Mouse (Mus musculus) kidney, embryonic 16.5 days (tissue): ENCODE results near the gene Syne2. TPM values are rescaled to one million over a fixed set of nuclear protein-coding genes. Genes with fewer than 3 reads are reported as not detected.

Experiments
- ATAC-seq: fragments of 200-750 bp; cut with Nextera tagmentation; 2 replicates; pipeline ENCODE4 v1.8.0; 2017; ENCODE audit warnings: moderate TSS enrichment; ENCODE audit not compliant: low FRiP score, low TSS enrichment
- H3K27ac ChIP-seq: fragments of 300-500 bp; sonication (generic); 2 replicates; pipeline ENCODE4 v1.5.1; 2014; ENCODE audit warnings: low read length
- H3K27me3 ChIP-seq: fragments of 300-500 bp; sonication (generic); 2 replicates; pipeline ENCODE4 v1.6.1; 2014; ENCODE audit warnings: low read length, control low read depth, mixed read lengths; ENCODE audit not compliant: insufficient read depth
- H3K36me3 ChIP-seq: fragments of 300-500 bp; sonication (generic); 2 replicates; pipeline ENCODE4 v1.6.1; 2014; ENCODE audit warnings: low read length, control low read depth, mixed read lengths; ENCODE audit not compliant: insufficient read depth
- H3K4me1 ChIP-seq: fragments of 300-500 bp; sonication (generic); 2 replicates; pipeline ENCODE4 v1.6.1; 2014; ENCODE audit warnings: low read length, control low read depth, mixed read lengths; ENCODE audit not compliant: insufficient read depth
- H3K4me2 ChIP-seq: fragments of 300-500 bp; sonication (generic); replicated peaks from 2 replicates; pipeline ENCODE4 v1.6.1; 2014; ENCODE audit warnings: low read depth, low read length
- H3K4me3 ChIP-seq: fragments of 300-500 bp; sonication (generic); 2 replicates; pipeline ENCODE4 v1.5.1; 2014; ENCODE audit warnings: mild to moderate bottlenecking, low read length
- H3K9ac ChIP-seq: fragments of 300-500 bp; sonication (generic); replicated peaks from 2 replicates; pipeline ENCODE4 v1.6.1; 2014; ENCODE audit warnings: low read length
- H3K9me3 ChIP-seq: fragments of 300-500 bp; sonication (generic); 2 replicates; pipeline ENCODE4 v1.6.1; 2016; ENCODE audit warnings: low read length, control low read depth
- WGBS: fragments of 180-500 bp; shearing (Covaris S2); extraction: QIAGEN DNeasy Blood & Tissue Kit; methylation state at CpG from one replicate; pipeline ENCODE4 v1.1.7; 2014; 5-methylcytosine and 5-hydroxymethylcytosine counted together
- polyA plus RNA-seq: library from polyadenylated mRNA; unstranded; fragments of >200 nt; fragmentation: Nextera tagmentation; extraction: Ambion mirVana; gene quantifications from 2 replicates; pipeline ENCODE4 v1.2.1, GENCODE M21; 2015

The Syne2 gene
- polyA plus RNA-seq, 1 experiment from 2014 or later = 58.7 TPM

DNA sequence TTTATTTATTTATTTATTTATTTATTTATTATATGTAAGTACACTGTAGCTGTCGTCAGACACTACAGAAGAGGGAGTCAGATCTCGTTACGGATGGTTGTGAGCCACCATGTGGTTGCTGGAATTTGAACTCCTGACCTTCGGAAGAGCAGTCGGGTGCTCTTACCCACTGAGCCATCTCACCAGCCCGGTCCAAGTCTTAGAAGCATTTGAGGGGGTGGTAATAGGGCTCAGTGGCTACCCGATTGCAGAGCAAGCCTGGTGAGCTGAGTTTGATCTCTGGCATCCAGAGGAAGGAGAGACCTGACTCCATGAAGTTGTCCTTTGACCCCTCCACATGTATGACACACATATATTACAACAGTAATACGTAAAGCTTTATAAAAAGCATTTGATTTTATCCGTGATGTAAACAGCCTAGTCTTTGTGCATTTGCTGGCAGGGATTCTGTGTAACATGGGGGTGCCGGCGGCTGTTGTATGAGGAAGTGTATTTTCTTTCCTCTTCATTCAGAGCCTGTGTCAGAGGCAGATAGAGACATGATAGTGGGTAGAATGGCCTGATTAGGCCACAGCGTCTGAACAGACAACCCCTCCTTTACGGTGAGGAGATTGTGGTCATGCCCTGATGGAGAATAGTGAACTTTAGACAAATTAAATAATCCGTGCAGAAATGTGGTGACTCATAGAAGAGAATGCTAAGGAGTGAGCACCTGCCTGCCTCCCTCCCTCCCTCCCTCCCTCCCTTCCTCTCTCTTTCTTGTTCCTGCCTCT lies 38.3 kb downstream of the Syne2 start:
- peaks cover 39% of the 10 kb centered on the region for H3K4me1 ChIP-seq
- peak; percentile 77 for ATAC-seq
- no peak overlapping the region for H3K9ac ChIP-seq
- H3K27me3 ChIP-seq = no peaks in the 10 kb centered on the region
- H3K4me2 ChIP-seq = no peak overlapping the region
- WGBS = 60% methylated on average over 14 of the region's 14 CpGs
- H3K4me3 ChIP-seq = no peak overlapping the region
- no peaks in the 10 kb centered on the region for H3K36me3 ChIP-seq
- peak overlapping the region; percentile 73; the same call in 1 of the 2 replicates for H3K27ac ChIP-seq
- no peaks in the 10 kb centered on the region for H3K9me3 ChIP-seq

DNA sequence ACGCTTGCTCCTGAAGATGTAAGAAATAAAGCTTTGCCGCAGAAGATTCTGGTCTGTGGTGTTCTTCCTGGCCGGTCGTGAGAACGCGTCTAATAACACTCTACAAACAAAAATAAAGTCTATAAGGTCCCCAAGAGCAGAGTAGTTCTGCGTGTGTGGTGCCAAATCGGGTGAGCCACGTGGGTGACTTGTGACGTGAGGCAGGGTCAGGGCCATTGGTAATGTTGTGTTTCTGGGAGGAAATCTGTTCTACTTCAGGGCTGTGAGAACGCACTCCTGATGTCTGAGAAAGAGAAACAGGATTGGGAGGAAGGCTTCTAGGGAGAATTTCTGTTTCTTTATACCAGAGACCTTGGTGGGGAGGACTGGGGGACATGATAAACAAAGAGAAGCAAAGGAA lies 42.0 kb downstream of the Syne2 start:
- no peak overlapping the region for H3K4me3 ChIP-seq
- H3K36me3 ChIP-seq = no peaks in the 10 kb centered on the region
- ATAC-seq = no peak
- H3K4me2 ChIP-seq = no peak overlapping the region
- peaks cover 14% of the 10 kb centered on the region for H3K4me1 ChIP-seq
- H3K27me3 ChIP-seq = no peaks in the 10 kb centered on the region
- H3K9ac ChIP-seq = no peak overlapping the region
- H3K9me3 ChIP-seq = no peaks in the 10 kb centered on the region
- H3K27ac ChIP-seq = no peak overlapping the region
- 75% methylated on average over 10 of the region's 11 CpGs for WGBS

DNA sequence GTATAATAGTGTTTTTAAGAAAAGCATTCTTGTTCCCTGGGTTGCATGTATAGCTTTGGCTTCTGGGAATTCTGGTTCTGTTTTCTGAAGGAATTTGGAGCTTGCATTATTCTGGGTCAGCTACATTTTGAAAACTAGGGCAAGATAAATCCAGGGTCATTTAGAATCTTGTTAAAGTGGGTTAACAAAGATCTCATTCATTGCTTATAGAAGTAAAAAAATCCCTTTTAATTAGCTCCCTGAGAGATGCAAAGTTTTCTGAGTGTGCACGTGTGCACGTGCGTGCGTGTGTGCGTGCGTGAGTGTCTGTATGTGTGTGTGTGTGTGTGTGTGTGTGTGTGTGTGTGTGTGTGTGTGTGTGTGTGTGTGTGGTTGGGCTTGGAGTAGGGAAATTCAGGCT lies 42.9 kb downstream of the Syne2 start:
- H3K4me3 ChIP-seq = no peak overlapping the region

DNA sequence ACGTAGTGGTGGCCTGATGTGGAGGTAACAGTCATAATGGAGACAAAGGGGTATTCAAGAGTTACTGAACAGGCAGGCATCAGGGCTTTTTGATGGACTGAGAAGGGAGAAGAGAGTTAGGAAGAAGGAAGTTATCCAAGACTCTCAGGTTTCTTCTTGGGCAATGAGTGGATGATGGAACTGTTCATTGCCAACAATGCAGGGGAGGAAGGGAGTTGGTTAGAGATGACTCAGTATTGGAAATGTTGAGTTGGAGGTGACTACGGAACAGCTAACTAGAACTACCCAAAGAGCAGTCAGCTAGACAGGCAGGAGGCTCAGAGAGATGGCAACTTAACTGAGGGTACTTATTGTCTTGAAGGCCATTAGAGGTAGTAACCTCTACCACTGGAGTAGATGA lies 47.2 kb downstream of the Syne2 start:
- ATAC-seq = no peak
- no peaks in the 10 kb centered on the region for H3K27me3 ChIP-seq
- H3K9me3 ChIP-seq = no peaks in the 10 kb centered on the region
- no peak overlapping the region for H3K4me3 ChIP-seq
- 91% methylated on average over 2 of the region's 2 CpGs for WGBS
- peaks cover 7% of the 10 kb centered on the region; the same call in 1 of the 2 replicates for H3K4me1 ChIP-seq
- H3K4me2 ChIP-seq = no peak overlapping the region
- no peak overlapping the region for H3K27ac ChIP-seq
- no peaks in the 10 kb centered on the region for H3K36me3 ChIP-seq
- H3K9ac ChIP-seq = no peak overlapping the region

More for the DNA sequence above, 42.9 kb downstream of the Syne2 start:
- no peaks in the 10 kb centered on the region for H3K9me3 ChIP-seq
- no peak overlapping the region for H3K9ac ChIP-seq
- ATAC-seq = no peak
- H3K4me1 ChIP-seq = 0 out of 2 replicates have a peak, but pooled peaks cover 5% of the 10 kb centered on the region
- no peaks in the 10 kb centered on the region for H3K27me3 ChIP-seq
- H3K36me3 ChIP-seq = no peaks in the 10 kb centered on the region
- no peak overlapping the region for H3K4me2 ChIP-seq
- WGBS = 93% methylated on average over 6 of the region's 6 CpGs
- no peak overlapping the region for H3K27ac ChIP-seq

DNA sequence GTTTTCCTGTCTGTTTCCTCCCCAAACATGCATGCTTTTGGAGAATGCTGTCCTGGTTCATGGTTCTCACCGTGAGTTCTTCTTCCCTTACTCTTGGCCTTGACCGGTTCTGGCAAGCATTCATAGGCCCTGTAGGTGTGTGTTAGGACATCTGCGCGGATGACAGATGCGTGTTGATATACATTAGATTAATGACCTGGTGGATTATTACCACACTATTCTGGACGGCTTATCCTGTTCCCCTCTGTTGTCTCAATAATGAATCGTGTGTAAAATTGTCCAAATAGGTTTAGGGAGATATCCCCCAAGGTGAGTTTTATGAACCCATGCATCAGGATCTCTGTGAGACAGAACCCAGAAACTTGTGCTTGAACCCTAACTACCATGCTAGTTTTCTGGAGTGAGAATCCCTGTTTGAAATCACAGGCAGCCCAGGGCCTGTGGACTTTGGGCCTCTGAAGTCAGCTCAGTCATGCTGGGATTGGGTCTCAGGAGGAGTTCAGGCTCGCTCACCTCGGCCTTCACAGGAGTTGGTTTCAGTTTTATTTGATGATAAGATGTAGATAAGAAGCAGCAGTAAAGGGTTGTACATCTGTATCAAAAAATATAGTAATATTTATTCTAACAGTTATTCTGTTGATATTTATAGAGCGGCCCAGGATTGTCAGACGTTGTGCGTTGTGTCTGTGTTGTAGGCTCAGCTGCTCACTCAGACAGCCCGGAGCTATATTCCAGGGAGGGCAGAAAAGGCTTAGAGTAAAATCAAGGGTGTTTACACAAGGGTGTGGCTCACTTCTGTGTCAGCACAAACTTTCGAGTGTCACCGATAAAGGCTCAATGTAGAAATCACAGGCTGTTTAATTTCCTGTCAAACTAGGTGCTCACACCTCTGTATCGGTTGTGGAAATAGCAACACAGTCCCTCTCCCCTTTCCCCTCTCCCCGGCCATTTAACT lies 48.8 kb downstream of the Syne2 start:
- no peak overlapping the region for H3K9ac ChIP-seq
- H3K36me3 ChIP-seq = no peaks in the 10 kb centered on the region
- no peaks in the 10 kb centered on the region for H3K9me3 ChIP-seq
- H3K4me2 ChIP-seq = no peak overlapping the region
- no peak for ATAC-seq
- WGBS = 70% methylated on average over 17 of the region's 17 CpGs
- no peaks in the 10 kb centered on the region for H3K27me3 ChIP-seq
- H3K4me1 ChIP-seq = peaks cover 7% of the 10 kb centered on the region; the same call in 1 of the 2 replicates
- no peak overlapping the region for H3K4me3 ChIP-seq
- no peak overlapping the region for H3K27ac ChIP-seq

DNA sequence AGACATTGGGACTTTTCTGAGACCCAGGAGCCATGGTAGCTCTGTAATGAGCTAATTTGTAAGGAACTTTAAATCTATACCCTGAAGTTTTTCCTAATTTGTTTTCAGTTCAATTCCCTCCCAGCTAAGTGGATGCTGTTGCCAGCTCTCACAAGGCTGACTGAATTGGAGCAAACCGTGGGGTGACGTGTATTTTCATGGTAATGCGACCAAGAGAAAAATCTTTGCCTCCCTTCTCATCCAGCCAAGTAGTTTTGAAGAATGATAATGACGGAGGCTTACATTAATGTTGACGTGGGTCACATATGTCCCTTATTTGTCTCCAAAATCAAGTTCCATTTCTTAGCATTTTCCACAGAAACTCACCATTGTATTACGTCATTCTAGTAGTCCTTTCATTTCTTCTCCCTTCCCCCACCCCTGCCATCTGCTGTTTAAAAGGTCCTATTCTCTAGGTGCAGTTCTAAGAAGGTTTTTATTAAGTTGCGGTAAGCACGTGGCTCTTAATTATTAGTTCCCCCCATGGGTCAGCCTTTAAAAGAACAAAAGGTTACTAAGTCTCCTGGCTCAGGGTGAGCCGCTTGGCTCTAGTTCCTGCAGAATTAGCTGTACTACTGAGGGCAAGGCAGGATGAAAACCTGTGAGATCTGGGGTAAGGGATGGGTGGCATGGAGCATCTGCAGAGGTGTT lies 55.8 kb downstream of the Syne2 start:
- 45% methylated on average over 9 of the region's 9 CpGs for WGBS
- Histone ChIP-seq H3K4me2 (no peak overlapping the region), H3K27ac (no peak overlapping the region), H3K27me3 (no peaks in the 10 kb centered on the region), H3K9ac (no peak overlapping the region), H3K4me1 (peaks cover 21% of the 10 kb centered on the region), H3K9me3 (no peaks in the 10 kb centered on the region), H3K4me3 (no peak overlapping the region), H3K36me3 (no peaks in the 10 kb centered on the region)
- ATAC-seq = peak; percentile 42; the same call in 1 of the 2 replicates

DNA sequence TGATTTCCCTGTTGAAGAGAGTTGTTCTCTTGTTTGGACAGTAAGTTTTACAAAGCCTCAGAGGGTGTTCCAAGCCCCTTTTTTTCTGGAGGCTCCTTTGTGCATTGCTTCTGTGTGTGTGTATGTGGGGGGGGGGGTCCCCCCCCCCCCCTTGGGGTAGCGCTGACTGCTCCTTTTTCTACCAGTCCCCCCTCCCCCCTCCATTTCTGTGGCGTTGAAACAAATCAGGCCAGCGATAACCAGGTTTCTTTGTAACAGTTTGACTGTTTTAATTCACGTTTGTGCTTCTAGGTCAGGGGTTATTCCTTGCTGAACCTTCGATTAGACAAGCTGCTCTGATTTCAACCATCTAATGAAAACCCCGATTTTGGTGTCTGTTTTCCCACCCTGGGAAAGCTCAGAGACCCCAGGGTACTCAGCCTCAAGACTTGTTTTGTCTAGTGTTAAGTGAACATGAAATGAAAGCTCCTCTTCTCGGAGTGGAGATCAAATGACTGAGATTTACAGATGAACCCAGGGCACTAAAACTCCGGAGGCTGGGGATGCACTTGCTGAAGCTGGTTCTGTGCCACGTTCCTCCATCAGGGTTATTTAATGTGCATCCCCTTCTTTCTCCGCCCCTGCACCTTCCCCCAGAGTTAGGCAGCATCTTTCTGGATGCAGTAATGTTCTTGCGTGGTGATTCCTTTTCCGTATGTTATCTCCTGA lies 56.5 kb downstream of the Syne2 start:
- Histone ChIP-seq H3K27me3 (no peaks in the 10 kb centered on the region), H3K9ac (no peak overlapping the region), H3K9me3 (no peaks in the 10 kb centered on the region), H3K4me2 (0 out of 2 replicates have a peak overlapping the region, but pooled peaks have one; percentile 8), H3K27ac (no peak overlapping the region), H3K4me3 (no peak overlapping the region), H3K4me1 (peaks cover 17% of the 10 kb centered on the region), H3K36me3 (no peaks in the 10 kb centered on the region)
- no peak for ATAC-seq
- 20% methylated on average over 12 of the region's 12 CpGs for WGBS

DNA sequence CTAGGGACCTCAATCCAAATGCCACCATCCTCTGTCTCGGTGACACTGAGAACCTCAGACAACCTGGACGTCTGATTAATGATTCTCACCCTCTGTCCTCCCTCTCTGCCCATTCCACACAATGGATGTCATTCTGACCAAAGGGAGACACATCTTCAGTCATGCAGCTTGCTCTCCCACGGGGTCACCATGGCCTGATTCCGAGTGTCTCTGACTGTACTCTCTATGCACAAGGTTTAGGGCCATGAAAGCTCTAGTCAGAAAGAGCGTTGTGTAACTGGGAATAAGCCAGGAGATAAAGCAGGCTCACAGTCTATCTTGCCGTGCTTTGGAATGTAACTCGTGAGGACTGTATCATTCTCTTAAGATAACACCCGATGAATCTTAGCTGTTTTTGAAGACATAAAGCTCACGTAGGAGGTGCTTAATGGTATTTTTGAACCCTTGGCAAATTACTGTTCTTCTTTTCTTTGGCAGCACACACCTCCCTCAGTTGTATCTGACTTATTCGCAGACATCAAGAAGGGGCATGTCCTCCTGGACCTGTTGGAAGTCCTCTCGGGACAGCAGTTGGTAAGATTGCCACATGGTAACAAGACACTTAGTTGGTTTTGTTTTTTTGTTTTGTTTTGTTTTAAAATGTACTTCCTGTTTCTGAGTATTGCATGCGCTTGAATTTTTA lies 61.8 kb downstream of the Syne2 start:
- WGBS = 70% methylated on average over 12 of the region's 12 CpGs
- no peaks in the 10 kb centered on the region for H3K9me3 ChIP-seq
- H3K27ac ChIP-seq = no peak overlapping the region
- H3K4me2 ChIP-seq = no peak overlapping the region
- no peaks in the 10 kb centered on the region for H3K27me3 ChIP-seq
- no peak for ATAC-seq
- H3K4me1 ChIP-seq = peaks cover under 1% of the 10 kb centered on the region
- H3K4me3 ChIP-seq = no peak overlapping the region
- no peak overlapping the region for H3K9ac ChIP-seq
- peaks cover 4% of the 10 kb centered on the region for H3K36me3 ChIP-seq

DNA sequence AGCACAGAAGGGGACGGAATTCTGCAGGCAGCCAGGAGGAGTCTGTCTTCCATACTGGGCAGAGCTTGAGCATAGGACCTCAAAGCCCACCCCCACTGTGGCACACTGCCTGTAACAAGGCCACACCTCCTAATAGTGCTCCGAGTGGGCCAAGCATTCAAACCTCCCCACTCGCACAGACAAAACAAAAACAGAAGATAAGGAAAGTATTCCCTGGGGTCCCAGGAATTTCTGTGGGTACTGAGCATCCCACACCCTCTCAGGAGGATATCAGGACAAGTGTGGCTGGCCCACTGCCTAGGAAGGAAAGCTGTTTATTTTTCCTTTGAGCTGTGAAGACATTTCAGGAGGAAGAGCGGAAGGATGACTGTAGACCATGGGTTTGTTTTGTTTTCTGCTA lies 63.6 kb downstream of the Syne2 start:
- Histone ChIP-seq H3K9me3 (no peaks in the 10 kb centered on the region), H3K4me3 (no peak overlapping the region), H3K9ac (no peak overlapping the region), H3K4me1 (no peaks in the 10 kb centered on the region), H3K4me2 (no peak overlapping the region), H3K27me3 (no peaks in the 10 kb centered on the region), H3K27ac (no peak overlapping the region), H3K36me3 (peaks cover 5% of the 10 kb centered on the region)
- no peak for ATAC-seq
- 53% methylated on average over 4 of the region's 4 CpGs for WGBS
